Mouse (Mus musculus): ENCODE data around the gene Hivep2.

Gene Hivep2

DNA sequence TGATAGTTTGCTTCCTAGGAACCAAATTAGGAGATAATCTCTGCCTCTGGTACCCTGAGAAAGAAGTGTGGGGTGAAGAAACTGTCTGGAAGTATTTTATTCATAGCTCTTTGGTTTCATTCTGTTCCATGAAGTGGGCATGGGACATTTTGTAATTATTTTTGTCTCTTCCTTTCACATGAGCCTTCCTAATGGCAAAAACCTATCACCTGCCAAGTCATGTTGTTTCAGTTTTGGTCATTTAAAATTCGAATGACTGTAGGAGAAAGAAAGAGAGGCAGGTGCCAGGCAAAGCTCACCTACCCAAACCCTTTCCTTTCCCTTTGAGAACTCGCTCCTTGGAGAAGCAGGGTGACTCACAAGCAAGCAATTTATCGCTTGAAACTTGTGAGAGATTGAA is 53.3 kb downstream of the Hivep2 start:
- in situ Hi-C loops (cut with MboI, MseI) = no loop called here

DNA sequence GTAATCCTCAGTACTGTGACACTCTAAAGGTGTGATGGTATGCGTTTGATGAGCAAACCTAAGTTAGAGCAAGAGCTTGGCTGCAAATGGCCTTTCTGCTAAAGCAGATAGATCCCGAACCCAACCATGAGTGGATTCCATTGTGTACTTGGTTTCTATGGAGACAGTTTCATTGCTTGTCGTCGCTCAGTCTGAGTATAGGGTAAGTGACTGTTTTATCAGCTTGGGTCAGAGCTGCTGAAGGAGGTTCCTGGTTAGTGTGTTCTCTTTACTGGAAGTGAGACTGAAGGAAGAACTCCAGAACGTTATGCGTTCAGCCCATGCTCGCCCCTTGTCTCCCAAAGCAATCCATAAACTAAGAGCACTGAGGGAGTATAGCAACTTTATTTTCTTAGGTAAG is 54.4 kb downstream of the Hivep2 start:
- in situ Hi-C loops (cut with MboI, MseI) = no loop called here

DNA sequence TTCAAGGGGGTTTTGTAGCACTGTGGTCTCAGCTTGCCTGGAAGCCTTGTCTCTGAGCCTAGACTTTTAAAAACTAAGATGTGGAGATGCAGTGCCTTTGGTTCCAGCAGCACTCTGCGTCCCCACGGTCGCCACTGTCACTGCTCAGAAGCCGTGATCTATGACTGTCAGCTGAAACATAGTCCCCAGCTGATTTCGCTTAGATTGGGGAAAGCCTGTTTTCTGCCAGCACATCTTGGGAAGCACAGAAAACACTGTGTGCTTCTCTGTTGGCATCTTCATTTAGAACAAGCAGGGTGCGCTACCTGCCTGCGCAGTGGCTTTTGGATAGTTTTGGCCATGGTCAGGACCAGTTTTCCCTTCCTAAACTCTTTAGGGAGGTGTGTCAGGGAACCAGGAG is 59.1 kb downstream of the Hivep2 start:
- in situ Hi-C loops (cut with MboI, MseI) = no loop called here

DNA sequence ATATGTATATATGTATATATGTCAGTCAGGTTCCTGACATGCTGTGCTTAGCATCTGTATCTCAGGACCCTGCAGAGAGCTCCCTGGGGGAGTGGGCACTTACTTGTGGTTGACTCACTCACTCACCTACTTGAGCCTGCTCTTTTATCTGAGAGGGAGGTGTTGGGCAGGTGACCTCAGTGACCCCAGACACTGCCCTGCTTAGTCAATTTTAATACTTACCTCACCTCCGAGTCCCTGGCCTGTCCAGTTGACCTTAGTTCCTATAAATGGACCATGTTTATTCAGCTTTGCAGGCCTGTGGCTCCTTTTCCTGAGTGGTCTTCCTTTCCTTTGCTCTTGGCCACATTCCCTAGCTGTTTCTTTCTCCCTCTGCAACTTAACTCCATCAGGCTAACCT is 61.9 kb downstream of the Hivep2 start:
- in situ Hi-C loops (cut with MboI, MseI) = no loop called here

DNA sequence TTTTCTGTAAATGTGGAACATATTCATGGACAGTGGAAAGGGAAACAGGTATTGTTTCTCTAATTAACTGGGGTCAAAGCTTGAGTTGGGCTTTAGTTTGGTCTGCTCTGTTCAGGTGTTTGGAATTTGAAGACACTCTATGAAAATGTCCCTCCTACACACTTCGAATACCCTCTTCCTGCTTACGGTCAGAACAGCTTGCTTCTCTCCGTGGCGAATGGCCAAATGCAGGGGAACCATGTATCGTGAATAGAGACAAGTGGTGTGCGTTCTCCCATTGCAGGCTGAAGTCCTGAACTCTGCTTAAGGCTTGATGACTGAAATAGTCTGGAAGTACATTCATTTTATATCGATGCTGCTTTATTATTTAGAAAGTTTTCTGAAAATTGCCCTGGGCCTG is 63.1 kb downstream of the Hivep2 start:
- in situ Hi-C loops (cut with MboI, MseI) = no loop called here

DNA sequence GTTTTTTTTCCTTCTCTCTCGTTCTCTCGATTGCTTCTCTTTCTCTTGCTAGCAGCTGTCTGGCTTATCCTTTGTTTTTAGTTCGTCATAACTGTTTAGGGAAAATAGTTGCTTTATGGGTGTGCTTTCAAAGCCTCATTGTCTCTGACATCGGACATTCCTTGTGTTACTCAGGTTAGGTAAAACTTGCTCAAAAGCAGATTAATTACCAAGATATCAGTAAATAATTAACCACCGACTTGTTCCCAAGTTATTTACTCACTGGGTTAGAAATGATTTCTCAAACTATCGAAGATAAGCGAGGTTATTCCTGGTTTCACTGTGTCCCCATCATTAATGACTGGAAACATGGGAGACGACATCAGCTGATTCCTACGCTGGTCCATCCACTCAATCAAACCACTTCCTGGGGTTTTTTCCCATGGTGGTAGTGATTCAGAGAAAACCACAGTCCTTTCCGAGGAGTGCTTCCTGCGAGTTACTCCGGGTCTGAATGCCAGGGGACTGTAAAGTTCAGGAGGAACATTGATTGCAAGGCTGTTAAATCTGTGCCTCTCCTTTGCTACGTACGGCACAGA is 64.7 kb downstream of the Hivep2 start:
- in situ Hi-C loops (cut with MboI, MseI) = no loop called here

DNA sequence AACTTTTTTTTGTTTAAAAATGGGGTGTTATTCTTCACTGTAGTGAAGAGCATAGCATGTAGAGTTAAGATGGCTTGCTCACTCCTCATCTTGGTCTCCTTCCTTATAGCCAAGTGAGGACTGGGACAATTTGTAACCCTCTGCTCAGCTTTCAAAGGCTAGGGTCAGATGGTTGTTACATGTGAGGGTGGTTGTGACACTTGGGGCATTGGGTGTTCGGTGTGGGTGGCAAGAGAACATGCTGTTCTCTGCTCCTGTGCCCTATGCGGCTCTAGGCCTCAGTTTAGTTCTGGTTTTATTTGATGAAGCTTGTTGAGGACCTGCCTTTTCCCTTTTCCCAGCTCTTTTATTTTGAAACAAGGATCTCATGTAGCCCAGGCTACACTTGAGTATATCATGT is 66.7 kb downstream of the Hivep2 start:
- in situ Hi-C loops (cut with MboI, MseI) = no loop called here

DNA sequence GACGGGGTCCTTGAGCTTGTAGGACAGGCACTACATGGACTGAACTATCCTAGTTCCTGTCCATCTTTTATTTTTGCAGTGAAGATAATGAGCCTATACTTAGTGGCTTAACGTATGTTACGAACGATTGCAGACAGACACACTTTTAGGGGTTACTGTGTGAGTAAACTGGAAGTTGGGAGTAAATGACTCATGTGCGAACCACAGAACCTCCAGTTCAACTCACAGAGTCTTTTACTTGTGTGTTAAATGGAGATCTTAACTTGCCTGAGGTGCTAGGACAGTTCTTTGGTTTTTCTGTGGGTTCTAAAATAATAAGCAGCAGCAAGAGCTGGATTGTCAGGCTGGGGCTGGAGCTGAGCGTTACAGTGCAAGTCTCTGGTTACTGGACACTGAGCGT is 68.2 kb downstream of the Hivep2 start:
- in situ Hi-C loops (cut with MboI, MseI) = no loop called here

DNA sequence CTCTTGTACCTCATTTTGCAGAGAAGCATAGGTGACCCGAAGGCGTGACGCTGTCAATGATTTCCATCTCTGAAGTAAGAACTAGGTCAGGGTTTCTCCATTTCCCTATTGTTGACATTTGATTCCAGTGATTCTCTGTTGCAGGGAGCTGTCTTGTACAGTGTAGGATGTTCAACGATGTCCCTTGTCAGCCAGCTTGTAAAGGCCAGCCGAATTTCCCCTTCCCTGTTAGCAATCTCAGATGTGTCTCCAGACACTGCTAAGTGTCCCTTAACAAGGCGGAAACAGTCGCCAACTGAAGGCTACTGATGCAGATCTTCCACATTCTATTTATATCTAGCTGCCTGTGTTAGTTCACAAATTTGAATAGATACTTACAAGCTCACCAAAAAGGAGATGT is 68.9 kb downstream of the Hivep2 start:
- in situ Hi-C loops (cut with MboI, MseI) = no loop called here

DNA sequence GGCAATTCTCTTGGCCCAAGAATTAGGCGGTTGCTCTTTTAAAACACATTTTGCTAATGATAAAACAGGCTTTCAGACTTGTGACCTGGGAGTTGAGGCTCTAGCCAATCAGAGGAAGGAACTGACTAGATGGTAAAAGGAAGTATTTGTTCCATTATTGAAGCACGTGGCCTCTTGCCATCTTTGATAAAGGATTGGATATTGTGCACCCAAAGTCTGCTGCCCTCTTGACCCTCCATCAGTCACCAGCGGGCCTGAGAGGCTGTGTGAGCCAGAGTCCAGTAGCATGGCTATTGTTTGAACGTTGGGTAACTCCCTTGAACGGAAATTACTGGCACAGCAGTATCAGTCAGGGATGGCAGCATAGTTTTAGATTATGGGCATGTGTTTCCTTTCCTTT is 69.7 kb downstream of the Hivep2 start:
- in situ Hi-C loops (cut with MboI, MseI) = no loop called here

DNA sequence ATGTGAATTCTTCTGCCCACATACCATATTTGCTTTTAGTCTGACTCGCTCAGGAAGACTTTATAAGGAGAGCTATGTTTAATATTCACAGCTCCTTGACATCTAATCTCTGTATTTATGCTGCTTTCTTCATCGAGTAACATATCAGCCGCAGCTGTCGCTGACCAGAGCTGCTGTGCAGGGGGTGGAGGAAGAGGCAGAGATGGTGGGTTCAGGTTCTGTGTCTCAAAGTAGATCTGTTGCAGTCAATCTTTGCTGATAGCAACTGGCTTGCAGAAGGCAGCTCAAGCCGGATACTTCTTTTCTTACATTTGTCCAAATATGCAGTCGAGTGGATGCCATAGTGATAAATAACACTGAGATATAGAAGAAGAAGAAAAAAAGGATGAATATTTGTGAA is 70.6 kb downstream of the Hivep2 start:
- in situ Hi-C loops (cut with MboI, MseI) = no loop called here

DNA sequence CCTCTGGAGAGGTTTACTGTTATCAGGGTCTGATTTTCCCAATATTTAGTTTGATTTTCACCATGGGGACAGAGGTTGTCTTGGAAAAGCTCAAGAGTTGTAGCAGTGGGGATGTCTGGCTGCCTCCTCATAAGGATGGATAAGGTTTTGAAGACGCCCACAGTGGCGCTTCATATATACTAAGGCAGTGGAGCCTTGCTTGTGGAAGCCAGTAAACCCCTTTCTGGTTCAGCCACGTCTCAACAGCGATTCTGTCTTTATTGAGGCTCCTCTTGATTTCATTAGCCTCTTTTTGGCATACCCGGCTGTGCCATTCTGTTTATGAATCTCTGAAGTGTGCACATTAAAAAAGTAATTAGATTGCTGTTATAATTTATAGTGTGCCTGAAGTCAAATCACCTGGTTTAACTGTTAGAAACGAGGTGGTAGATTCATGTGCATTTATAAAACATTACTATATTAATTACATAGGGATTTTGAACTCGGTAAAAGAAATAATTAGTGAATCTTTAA is 72.2 kb downstream of the Hivep2 start:
- in situ Hi-C loops (cut with MboI, MseI) = no loop called here

DNA sequence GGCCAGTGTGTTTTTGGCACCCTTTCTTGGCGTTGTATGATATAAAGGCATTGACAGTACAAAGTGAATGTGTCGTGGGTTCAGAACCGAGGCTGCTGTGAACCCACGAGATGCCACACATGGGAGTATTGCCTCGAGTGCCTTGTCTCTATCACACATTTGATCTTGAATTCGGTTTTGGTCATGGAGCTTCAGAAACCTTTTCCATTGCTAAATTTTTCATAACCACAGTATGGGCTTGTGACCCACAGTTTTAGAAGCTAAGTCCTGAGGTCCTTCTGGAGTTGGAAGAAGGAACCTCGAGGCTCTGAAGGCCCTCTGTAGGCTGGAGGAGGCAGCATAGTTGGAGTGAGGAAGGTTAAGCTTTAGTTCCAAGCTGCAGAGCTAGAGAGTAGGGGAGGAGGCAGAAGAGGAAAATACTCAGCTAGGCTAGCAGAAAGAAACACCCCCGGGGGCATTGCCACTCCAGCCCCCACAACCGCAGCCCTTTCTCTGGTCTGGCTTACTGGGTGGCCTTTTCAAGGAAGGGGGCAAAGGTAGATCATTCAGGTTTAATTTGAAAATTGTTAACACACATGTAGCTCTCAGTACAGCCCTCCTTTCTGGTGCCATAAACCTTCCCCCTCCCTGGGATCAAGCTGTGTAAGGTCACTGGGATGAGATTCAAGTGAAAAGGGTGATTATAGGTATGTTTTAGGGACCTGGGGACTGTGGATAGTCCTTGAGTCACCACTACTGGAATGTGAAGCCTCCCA is 75.0 kb downstream of the Hivep2 start:
- in situ Hi-C loops (cut with MboI, MseI) = loop anchor here (10.0 kb wide), 1 partner anchor 1226 kb away; no protein-coding TSS in a partner anchor

DNA sequence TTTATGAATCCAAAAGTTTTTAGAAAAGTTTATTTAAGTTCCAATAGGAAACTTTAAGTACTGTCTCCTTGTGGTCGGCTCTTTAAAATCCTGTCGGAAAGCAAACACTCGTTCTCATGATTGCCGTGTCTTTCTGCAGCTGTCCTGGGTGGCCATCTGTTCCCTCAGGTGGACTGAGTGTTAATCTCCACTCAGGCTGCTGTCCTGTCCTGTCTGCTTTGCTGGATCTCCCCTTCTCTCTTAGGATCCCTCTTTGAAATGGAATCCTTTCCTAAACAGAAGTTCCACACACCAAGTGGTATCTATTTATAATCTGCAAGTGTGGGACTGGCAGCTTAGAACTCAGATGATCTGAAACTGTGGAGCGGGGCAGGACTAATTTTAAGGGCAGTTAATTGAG is 75.7 kb downstream of the Hivep2 start:
- in situ Hi-C loops (cut with MboI, MseI) = loop anchor here (10.0 kb wide), 1 partner anchor 1227 kb away; no protein-coding TSS in a partner anchor

DNA sequence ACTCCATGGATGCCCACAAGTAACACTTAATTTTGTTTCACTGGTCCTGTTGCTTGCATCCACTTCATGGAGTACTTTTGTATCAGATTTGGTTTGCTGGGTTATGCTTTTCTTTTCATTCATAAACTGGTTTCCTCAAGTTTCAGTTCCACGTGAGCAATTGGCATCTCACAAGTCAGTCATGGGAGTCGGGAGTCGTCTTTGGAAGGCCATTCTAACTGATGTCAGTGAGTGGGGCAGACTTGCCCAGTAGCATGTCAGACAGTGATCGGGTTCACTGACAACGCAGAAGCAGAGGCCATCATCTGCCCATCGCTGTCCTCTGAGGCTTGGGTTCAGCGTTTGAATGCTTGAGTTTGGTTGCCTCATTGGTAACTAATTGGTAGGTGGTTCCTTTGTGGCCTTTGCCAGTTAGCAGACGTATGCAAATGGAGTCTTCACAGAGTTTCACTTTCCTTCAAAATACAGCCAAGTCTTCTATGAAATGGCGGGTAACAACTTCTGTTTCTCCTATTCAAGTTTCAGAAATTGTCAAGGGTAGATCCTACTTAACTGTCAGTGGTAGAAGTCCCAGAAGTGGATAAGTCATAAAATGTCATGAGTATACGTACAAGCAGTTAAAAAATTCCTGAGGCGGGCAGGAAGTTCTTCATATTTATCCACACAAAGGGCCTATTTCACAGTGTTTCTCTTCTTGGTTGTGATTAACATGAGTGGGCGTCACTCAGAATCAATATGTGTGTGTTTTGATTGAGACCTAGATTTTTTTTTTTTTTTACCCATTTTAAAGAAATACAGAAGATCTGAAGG is 76.9 kb downstream of the Hivep2 start:
- in situ Hi-C loops (cut with MboI, MseI) = loop anchor here (10.0 kb wide), 1 partner anchor 1228 kb away; no protein-coding TSS in a partner anchor

DNA sequence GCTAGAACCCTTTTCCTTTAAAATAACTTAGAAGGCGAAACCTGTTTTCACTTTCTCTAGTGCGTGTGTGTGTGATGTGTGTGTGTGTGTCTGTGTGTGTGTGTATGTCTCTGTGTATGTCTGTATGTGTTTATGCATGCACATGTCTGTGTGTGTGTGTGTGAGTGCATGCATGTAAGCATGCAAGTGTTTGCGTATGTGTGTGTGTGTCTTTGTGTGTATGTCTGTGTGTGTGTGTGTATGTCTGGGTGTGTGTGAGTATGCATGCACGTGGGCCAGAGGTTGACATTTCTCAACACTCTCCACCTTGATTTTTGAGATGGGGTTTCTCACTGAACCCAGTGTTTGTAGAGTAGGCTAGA is 77.5 kb downstream of the Hivep2 start:
- in situ Hi-C loops (cut with MboI, MseI) = loop anchor here (10.0 kb wide), 1 partner anchor 1229 kb away; no protein-coding TSS in a partner anchor

DNA sequence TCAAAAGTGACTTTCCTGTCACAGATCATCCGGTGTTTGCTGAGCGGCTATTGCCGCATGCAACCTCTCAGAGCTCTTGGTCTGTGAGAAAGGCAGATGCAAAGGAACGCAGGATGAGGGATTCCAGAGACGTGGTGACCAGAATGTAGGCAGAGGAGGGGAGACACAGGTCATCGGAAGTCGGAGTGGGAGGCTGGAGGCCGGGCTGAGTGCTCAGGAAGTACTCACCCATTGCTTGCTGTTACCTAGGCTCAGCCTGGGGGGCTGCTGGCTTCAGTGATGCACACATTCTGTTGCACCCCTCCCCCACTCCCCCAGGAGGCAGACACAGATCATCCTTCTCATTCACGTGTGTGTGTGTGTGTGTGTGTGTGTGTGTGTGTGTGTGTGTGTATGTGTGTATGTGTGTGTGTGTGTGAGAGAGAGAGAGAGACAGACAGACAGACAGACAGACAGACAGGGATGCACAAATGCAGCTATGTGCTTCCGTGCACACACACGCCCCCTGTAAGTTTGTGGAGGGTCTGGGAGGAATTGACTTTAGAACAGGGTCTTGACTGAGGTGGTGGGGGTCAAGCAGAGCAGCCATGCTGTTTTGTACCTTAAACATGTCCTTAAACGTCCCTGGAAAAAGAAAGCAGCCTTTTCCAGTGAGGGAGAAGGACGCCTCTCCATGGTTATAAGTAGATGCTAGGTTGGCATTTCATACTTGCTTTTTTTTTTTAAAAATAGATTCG is 78.3 kb downstream of the Hivep2 start:
- in situ Hi-C loops (cut with MboI, MseI) = loop anchor here (10.0 kb wide), 1 partner anchor 1229 kb away; no protein-coding TSS in a partner anchor

DNA sequence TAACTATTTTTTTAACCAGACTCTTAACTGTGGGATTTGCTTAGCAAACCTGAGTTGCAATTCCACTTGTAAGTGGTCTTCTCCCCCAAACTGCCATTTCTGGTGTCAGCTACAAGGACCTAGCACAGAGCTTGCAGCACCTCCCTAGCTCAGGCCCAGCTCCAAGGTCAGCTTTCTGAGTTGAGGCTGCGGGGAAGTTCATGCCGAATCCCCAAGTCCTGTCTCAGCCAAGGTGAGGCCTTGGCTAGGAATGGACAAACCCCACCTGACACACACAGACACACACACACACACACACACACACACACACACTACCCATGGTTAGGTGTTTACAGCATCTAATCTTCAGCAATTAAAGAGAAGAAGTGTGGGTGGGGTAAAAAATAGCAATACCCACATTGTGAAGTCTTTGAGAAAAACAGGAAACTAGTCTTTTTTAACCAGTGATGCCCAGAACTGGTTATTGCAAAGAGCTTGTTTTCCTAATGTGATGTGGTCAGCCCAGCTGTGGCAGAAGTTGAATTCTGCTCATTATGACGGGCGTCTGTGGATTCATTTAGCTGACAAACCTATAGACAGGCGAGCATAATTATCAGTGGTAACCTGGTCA is 79.0 kb downstream of the Hivep2 start:
- in situ Hi-C loops (cut with MboI, MseI) = loop anchor here (10.0 kb wide), 1 partner anchor 1230 kb away; no protein-coding TSS in a partner anchor

DNA sequence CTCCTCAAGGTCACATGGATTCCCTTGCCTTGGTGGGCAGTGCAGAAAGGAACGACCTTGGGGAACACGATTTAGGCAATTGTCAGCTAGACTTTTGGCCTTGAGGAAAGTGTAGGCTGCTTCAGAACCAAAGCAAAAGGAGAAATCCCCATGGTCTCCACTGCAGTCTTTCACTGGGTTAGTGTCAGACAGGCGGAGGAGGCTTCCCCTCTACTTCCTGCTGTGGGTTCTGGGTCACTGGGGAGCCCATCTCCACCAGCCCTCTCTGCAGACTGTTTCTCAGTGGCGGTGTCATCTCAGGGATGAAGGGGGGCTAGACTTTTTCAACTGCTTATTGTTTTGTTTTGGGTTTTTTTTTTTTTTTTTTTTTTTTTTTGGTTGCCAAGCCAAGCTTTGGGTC is 79.9 kb downstream of the Hivep2 start:
- in situ Hi-C loops (cut with MboI, MseI) = loop anchor here (10.0 kb wide), 1 partner anchor 1231 kb away; no protein-coding TSS in a partner anchor

DNA sequence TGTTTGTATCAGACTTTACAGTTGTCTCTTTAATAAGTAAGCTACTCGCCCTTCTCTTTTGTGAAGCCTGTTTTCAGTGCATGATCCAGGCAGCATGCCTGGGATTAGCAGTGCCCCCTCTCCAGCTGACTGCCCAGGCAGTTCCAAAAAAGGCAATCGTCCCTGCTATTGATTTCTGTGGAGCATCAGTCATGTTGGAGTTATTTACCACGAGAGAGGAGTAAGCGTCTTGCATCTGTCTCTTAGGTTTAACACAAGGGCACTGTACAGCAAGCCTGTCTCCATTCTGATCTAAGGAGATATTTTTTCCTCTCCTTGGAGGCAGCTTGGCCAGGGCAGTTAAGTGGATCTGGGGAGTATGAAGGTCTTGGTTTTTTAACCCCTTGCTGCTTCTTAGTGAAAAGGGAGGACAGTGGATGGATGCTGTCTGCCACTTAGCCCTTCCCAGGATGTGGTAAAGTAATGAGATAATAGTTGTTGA is 80.3 kb downstream of the Hivep2 start:
- in situ Hi-C loops (cut with MboI, MseI) = loop anchor here (10.0 kb wide), 1 partner anchor 1231 kb away; no protein-coding TSS in a partner anchor

DNA sequence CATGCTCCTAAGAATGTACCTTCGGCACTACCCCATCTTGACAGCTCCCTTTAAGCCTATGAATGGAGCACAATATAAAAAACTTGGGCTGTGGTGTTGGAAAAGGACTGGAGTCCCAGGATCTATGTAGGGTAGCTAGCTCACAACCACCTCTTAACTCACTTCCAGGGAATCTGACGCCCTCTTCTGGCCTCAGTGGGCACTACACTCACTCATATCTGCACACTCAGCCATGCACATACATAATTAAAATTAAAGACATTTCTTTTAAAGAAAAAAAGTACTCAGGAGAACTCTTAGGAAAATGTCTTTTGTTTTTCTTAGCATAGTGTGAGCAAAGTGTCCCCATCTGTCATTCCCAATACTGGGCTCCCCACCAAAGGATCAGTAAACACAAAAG is 81.1 kb downstream of the Hivep2 start:
- in situ Hi-C loops (cut with MboI, MseI) = loop anchor here (10.0 kb wide), 1 partner anchor 1232 kb away; no protein-coding TSS in a partner anchor

Data from regulatory T cell (primary cell).